Mouse (Mus musculus) ES-E14 (cell line): ENCODE measurements around the gene Gm9195. TPM values are rescaled to one million over a fixed set of nuclear protein-coding genes. Genes with fewer than 3 reads are reported as not detected.

Source experiments
- DNase-seq: peaks from one replicate; pipeline ENCODE4 v3.0.0-alpha.2; 2013; ENCODE audit warnings: low read depth, low spot score
- H3K27ac ChIP-seq: 2 replicates; pipeline ENCODE4 v1.5.1; 2012; ENCODE audit warnings: low read depth, mild to moderate bottlenecking, low read length, moderate library complexity, mixed read lengths; ENCODE audit not compliant: poor library complexity, insufficient read depth, severe bottlenecking
- H3K36me3 ChIP-seq: 2 replicates; pipeline ENCODE4 v1.6.1; 2012; ENCODE audit warnings: mild to moderate bottlenecking, low read length, moderate library complexity, mixed read lengths; ENCODE audit not compliant: control insufficient read depth, poor library complexity, insufficient read depth, severe bottlenecking
- H3K4me1 ChIP-seq, 2 experiments: fragments of 150-350 bp in 1 of 2; sonication (generic) in 1 of 2; 2 replicates each; pipeline ENCODE4 v1.6.1; 2012; ENCODE audit warnings: low read length in 2 of 2, mild to moderate bottlenecking in 1 of 2, mixed read lengths in 1 of 2; ENCODE audit not compliant: control insufficient read depth in 2 of 2, insufficient read depth in 2 of 2, poor library complexity in 1 of 2
- H3K4me3 ChIP-seq, 2 experiments: fragments of 150-350 bp in 1 of 2; sonication (generic) in 1 of 2; 2 replicates each; pipeline ENCODE4 v1.5.1; 2012; ENCODE audit warnings: low read length in 2 of 2, low read depth in 1 of 2, mild to moderate bottlenecking in 1 of 2, mixed read lengths in 1 of 2; ENCODE audit not compliant: insufficient read depth in 1 of 2, poor library complexity in 1 of 2, severe bottlenecking in 1 of 2
- H3K9ac ChIP-seq: 2 replicates; pipeline ENCODE4 v1.6.1; 2012; ENCODE audit warnings: low read depth, mild to moderate bottlenecking, low read length, mixed read lengths; ENCODE audit not compliant: poor library complexity, insufficient read depth, severe bottlenecking
- H3K9me3 ChIP-seq: fragments of 150-350 bp; sonication (generic); 2 replicates; pipeline ENCODE4 v1.6.1; 2012; ENCODE audit warnings: low read depth, mild to moderate bottlenecking, low read length; ENCODE audit not compliant: control insufficient read depth, insufficient read depth
- CHD2 ChIP-seq: IDR thresholded peaks from 2 replicates; pipeline ENCODE4 v1.6.1; 2014; ENCODE audit warnings: mild to moderate bottlenecking, low read depth, low read length, inconsistent platforms
- HCFC1 ChIP-seq: IDR thresholded peaks from 2 replicates; pipeline ENCODE4 v1.6.1; 2012; ENCODE audit warnings: low read length, inconsistent platforms, borderline replicate concordance; ENCODE audit not compliant: insufficient read depth
- MAFK ChIP-seq: IDR thresholded peaks from 2 replicates; pipeline ENCODE4 v1.6.1; 2014; ENCODE audit warnings: mild to moderate bottlenecking, low read depth, low read length, inconsistent platforms; ENCODE audit not compliant: insufficient read depth
- ZC3H11A ChIP-seq: IDR thresholded peaks from 2 replicates; pipeline ENCODE4 v1.6.1; 2012; ENCODE audit warnings: low read depth, mild to moderate bottlenecking, inconsistent platforms, low read length, borderline replicate concordance
- ZNF384 ChIP-seq: IDR thresholded peaks from 2 replicates; pipeline ENCODE4 v1.6.1; 2012; ENCODE audit warnings: low read depth, low read length, inconsistent platforms
- in situ Hi-C, 2 experiments: fragments of 600-800 bp; cut with MboI; formaldehyde crosslinking; loops; one replicate each; pipeline ENCODE4 v1.15.1; 2025; ENCODE audit warnings: low sequenced_read_pairs in 2 of 2, inconsistent platforms in 1 of 2; ENCODE audit not compliant: unreplicated experiment in 2 of 2
- total RNA-seq: library from RNA; depleted of rRNA; stranded (reverse); fragments of 300-350 nt; gene quantifications from 2 replicates; pipeline ENCODE4 v1.2.3, GENCODE M21; 2012

Gene Gm9195
- total RNA-seq, 1 experiment, result not detected

DNA sequence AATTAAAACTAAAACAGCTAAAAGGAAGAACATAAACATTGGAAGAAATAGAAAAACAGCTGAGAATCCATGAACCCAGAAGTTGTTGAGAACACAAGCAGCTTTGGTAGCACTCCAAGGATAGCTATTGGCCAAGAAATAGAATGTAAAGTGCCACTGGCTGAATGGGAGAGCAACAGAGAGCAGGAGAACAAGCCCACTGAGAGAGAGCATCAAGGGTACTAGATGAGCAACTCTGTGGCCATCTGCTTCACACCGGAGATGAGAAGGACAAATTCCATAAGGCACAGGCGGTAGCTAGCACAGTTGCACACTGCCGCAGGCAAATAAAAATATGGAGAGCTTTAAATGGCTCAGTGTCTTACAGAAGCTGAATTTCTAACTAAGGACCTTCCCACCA is 1.3 kb downstream of the Gm9195 start:
- TF ChIP-seq CHD2 (no peak), ZC3H11A (no peak), ZNF384 (no peak), MAFK (no peak)
- Histone ChIP-seq H3K9ac (no peak overlapping the region), H3K4me3 (no peak overlapping the region), H3K4me1 (no peaks in the 10 kb centered on the region), H3K9me3 (no peaks in the 10 kb centered on the region), H3K36me3 (no peaks in the 10 kb centered on the region), H3K27ac (no peak overlapping the region)
- in situ Hi-C loops, result no loop called here
- no peak for DNase-seq

GRCm38 (mm10) chr14:72474501-72474900 is 17.1 kb downstream of the Gm9195 start:
- no peak for DNase-seq
- no peaks in the 10 kb centered on the region for H3K36me3 ChIP-seq
- no peak overlapping the region for H3K9ac ChIP-seq
- in situ Hi-C loops, result no loop called here
- no peak overlapping the region for H3K27ac ChIP-seq
- no peaks in the 10 kb centered on the region for H3K9me3 ChIP-seq
- TF ChIP-seq ZNF384, result no peak
- TF ChIP-seq CHD2, result no peak
- TF ChIP-seq ZC3H11A, result no peak
- TF ChIP-seq MAFK, result no peak
- no peak for TF ChIP-seq HCFC1
- no peaks in the 10 kb centered on the region for H3K4me1 ChIP-seq
- no peak overlapping the region for H3K4me3 ChIP-seq

GRCm38 (mm10) chr14:72468429-72468828 is 23.2 kb downstream of the Gm9195 start:
- in situ Hi-C loops, result no loop called here
- Histone ChIP-seq H3K9me3 (no peaks in the 10 kb centered on the region), H3K27ac (no peak overlapping the region), H3K36me3 (no peaks in the 10 kb centered on the region), H3K4me3 (no peak overlapping the region), H3K4me1 (no peaks in the 10 kb centered on the region), H3K9ac (no peak overlapping the region)
- DNase-seq, result no peak
- TF ChIP-seq HCFC1 (no peak), ZNF384 (no peak), ZC3H11A (no peak), CHD2 (no peak), MAFK (no peak)

DNA sequence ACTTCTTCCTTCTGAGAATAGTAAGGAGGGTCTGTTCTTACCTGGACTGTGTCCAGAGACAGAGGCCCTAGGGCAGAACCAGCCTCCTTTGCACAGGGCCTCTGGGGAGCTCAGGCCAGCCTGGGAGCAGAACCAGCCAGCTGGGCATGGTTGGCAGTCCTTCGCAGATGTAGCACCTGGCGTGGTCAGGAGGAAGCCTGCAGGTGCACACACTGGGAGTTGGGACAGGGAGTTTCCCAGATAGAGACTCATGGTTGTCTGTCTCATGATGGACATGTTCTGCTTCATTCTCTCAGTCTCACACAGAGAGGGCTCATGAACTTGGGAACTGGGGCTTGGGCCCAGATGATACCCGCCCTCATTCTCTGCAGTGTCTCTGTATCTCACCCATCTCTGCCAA is 25.3 kb downstream of the Gm9195 start:
- H3K4me1 ChIP-seq, result no peaks in the 10 kb centered on the region
- no peaks in the 10 kb centered on the region for H3K9me3 ChIP-seq
- H3K36me3 ChIP-seq, result no peaks in the 10 kb centered on the region
- no peak overlapping the region for H3K27ac ChIP-seq
- no peak for TF ChIP-seq ZNF384
- TF ChIP-seq CHD2, result no peak
- TF ChIP-seq HCFC1, result no peak
- TF ChIP-seq ZC3H11A, result no peak
- no peak for TF ChIP-seq MAFK
- no peak for DNase-seq
- in situ Hi-C loops, result no loop called here
- H3K9ac ChIP-seq, result no peak overlapping the region
- no peak overlapping the region for H3K4me3 ChIP-seq

GRCm38 (mm10) chr14:72461591-72461990 is 30.0 kb downstream of the Gm9195 start:
- Histone ChIP-seq H3K36me3 (no peaks in the 10 kb centered on the region), H3K9me3 (no peaks in the 10 kb centered on the region), H3K4me3 (no peak overlapping the region), H3K27ac (no peak overlapping the region), H3K9ac (no peak overlapping the region), H3K4me1 (no peaks in the 10 kb centered on the region)
- TF ChIP-seq ZC3H11A (no peak), MAFK (no peak), CHD2 (no peak), ZNF384 (no peak), HCFC1 (no peak)
- DNase-seq, result no peak
- in situ Hi-C loops, result no loop called here
